Mouse (Mus musculus): Measurements from ENCODE around the gene Cnn1. TPM values are rescaled to one million over a fixed set of nuclear protein-coding genes. Genes with fewer than 3 reads are reported as not detected.

Gene Cnn1
- polyA plus RNA-seq, 1 experiment, result 296 TPM

DNA sequence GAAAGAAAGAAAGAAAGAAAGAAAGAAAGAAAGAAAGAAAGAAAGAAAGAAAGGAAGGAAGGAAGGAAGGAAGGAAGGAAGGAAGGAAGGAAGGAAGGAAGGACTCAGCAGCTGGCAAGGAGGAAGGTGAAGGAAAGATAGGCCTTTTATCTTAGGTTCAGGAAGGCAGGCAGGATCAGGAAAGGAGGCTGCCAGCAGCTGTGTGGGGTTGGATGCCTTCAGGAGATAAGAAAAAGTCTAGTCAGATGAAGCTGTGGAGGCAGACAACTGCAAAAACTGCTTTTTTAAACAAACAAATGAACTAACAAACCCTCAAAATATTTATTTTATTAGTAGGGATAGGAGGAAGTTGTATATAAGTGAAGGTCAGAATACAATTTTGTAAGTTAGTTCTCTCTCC lies 22.5 kb downstream of the Cnn1 start:
- no peak for DNase-seq (ENCODE audit: low read depth, low spot score)

DNA sequence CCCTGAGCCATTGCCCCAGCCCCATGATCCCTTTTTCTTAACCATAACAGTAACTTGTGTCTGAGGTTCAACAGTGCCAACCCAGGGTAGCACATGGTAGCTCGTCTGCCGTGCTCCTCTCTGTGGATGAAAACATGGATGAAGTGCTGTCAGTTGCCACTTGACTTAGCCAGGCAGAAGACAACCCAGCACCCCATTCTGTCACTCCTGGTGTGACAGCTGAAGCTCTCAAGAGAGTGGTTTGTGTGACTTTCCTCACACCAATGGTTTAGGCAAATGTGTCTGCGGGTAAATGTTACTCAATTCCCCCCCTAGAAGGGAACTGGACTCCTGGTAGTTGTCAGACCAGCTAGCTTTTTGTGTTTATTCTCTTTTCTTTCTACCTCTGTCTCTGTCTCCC lies 23.0 kb downstream of the Cnn1 start:
- DNase-seq (ENCODE audit: low read depth, low spot score), result no peak
- WGBS, result 85% methylated on average over 3 of the region's 3 CpGs

DNA sequence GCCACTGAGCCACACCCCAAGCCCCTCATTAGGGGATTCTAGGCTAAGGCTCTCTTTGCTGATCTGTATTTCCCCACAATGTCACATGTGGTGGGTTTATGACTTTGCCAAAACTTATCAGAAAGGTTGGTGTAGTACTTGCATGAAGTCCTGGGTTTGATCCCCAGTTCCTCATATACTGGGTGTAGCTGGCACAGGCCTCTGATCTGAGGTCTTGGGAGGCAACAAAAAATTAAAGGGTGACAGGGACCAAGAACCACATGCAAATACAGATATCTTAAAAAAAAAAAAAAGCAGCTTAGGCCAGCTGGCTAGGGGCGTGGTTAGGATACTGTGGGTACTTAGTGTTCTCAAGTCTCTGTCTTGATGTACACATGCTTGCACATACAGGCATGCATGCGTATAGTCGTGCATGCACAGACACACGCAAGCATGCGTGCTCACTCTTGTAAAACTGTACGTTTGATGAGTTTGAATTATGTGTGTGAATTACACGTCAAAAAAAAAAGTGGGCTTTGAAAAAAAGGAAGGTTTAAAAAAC lies 24.1 kb downstream of the Cnn1 start:
- DNase-seq (ENCODE audit: low read depth, low spot score), result no peak
- 78% methylated on average over 7 of the region's 7 CpGs for WGBS

DNA sequence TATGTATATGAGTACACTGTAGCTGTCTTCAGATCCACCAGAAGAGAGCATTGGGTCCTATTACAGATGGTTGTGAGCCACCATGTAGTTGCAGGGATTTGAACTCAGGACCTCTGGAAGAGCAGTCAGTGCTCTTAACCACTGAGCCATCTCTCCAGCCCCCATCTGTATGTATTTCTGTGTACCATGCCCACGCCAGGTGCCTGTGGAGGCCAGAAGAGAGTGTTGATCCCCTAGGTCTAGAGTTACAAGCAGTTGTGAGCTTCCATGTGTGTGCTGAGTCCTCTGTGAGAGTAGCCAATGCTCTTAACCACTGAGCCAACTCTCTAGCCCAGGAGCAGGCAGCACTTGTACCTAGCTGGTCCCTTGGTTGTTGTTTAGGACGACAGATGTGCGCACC lies 25.2 kb downstream of the Cnn1 start:
- no peak for DNase-seq (ENCODE audit: low read depth, low spot score)
- 91% methylated on average over 3 of the region's 3 CpGs for WGBS

DNA sequence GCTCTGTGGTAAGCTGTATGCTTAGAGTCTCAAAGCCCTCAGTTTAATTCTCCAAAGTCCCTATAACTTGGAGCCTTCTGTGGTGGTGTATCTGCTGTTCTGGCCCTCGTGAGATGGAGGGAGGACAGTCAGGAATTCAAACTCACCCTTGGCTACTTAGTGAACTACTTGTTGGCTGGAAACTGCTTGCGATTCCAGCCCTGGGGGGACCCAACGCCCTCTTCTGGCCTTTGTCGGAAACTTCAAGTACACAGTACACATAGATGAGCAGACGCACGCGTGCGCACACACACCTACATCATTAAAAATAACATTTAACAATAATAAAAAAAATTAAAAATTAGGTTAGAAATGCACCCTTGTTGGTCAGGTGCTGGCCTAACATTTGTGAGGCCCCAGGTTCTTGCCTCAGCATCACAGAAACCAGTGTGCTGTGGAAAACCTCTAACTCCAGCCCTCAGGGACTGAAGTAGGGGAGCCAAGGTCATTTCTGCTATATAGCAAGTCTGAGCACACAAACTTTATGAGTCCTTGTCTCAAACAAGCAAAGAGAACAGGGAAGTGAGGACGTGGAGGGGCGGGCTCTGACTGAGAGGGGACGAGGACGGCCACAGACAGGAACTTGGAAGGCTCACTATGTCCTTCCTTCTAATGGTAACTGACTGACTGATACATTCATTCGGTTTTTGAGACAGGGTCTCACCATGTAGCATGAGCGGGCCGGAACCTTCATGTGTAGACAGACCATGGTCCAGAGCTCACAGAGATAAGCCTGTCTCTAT lies 26.4 kb downstream of the Cnn1 start:
- WGBS, result 66% methylated on average over 15 of the region's 15 CpGs
- DNase-seq (ENCODE audit: low read depth, low spot score), result peak; percentile 50

DNA sequence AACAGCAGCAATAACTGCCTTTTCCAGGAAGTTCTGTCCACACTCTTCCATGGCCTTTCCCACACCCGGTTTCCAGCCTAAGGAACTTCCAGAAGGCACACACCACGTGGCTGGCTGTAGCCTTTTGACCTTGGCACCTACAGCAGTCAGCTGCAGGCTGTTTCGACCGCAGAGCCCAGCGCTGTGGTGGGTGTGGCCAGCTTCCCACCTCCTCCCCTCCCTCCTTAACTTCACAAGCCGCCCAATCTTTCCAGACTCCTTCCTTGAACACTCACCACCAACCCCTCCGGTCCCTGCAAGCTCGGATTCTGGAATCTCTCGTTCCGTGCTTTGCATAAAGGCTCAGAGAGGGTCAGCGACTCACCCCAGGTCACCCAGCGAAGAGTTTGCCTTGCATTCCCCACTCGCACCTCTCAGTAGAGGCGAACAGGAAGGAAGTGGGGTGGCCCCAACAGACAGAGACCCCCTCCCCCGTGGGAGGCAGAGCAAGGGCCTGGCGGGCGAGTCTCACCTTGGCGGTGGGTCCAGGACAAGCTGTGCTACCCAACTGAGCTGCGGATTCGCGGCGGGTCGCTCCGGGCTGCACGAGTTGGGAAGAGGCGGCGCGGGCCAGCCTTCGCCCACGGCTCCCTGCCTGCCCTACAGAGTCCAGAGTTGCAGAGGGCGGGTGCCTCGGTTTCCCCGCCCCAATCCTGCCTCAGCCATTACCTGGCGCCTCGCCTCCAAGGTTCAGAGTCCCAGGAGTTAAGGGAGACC lies 32.4 kb downstream of the Cnn1 start:
- DNase-seq (ENCODE audit: low read depth, low spot score), result peak; percentile 76
- 2% methylated on average over 35 of the region's 35 CpGs for WGBS

DNA sequence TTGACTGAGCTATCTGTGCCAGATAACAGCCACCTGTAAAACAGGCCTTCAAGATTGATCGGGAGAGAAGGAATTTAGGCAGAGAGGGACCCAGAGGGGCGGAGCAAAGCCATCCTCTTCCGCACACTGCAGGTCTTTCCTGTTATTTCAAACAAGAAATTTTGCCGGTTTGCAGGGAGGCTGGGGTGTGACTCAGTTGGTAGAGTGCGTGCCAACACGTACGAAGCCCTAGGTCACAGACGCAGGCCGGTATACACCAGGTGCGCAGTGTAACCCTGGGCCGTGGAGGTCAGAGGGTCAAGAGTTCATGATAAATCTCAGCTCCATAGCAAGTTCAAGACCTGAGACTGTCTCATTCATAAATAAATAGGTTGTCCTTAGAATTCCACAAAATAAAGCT lies 33.2 kb downstream of the Cnn1 start:
- 42% methylated on average over 11 of the region's 11 CpGs for WGBS
- DNase-seq (ENCODE audit: low read depth, low spot score), result no peak

DNA sequence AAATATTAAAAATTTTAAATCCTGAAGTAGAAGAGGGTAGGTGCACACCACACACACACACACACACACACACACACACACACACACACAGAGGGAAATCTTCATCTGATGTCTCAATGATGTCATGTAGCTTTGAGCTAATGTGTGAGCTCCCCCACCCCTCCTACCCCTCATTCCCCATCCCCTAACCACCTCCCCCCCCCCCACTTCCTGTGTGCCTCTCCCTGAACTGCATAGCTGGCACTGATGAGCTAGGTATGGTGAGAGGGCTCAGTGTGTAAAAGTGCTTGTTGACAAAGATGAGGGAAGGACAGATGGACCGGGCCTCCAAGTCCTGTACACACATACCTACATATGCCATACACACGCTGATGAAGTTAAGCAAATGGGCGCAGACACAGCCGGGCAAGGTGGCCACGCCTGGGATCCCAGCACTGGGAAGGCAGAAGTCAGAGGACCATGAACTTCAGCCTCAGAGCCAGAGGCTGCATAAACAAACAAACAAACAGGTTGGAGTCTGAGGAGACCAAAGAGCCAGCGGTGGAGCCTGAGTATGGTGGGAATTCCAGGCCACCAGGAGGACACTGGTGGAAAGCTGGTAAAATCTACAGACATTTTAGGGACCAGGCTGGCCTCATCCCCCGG lies 35.4 kb downstream of the Cnn1 start:
- DNase-seq (ENCODE audit: low read depth, low spot score), result no peak

DNA sequence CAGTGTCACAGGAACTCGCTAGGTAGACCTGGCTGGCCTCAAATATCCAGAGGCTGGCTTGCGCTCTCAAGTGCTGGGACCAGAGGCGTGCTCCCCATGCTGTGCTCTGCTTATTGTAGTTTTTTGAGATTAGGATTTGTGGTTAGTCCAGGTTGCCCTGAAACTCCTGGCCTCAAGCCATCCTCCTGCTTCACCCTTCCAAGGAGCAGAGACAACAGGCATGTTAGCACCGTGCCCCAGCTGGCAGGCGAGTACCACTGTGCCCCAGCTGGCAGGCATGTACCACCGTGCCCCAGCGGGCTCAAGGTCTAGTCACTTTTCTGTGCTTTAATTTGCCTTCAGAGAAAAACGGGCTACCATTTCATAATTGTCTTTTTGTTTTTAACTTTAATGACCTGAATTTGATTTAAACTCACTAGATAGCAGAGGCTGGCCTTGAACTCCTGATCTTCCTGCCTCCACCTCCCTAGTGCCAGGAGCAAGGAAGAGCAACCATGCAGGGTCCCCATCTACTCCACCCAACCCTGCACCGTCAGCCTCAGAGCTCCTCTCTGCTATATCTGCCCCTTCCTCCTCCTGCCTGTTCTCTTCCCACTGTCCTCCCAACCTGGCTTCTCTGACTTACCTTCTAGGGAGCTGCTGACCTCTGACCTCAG lies 36.1 kb downstream of the Cnn1 start:
- no peak for DNase-seq (ENCODE audit: low read depth, low spot score)
- WGBS, result 55% methylated on average over 9 of the region's 9 CpGs

More for the DNA sequence above, 35.4 kb downstream of the Cnn1 start:
- WGBS, result 59% methylated on average over 7 of the region's 7 CpGs

DNA sequence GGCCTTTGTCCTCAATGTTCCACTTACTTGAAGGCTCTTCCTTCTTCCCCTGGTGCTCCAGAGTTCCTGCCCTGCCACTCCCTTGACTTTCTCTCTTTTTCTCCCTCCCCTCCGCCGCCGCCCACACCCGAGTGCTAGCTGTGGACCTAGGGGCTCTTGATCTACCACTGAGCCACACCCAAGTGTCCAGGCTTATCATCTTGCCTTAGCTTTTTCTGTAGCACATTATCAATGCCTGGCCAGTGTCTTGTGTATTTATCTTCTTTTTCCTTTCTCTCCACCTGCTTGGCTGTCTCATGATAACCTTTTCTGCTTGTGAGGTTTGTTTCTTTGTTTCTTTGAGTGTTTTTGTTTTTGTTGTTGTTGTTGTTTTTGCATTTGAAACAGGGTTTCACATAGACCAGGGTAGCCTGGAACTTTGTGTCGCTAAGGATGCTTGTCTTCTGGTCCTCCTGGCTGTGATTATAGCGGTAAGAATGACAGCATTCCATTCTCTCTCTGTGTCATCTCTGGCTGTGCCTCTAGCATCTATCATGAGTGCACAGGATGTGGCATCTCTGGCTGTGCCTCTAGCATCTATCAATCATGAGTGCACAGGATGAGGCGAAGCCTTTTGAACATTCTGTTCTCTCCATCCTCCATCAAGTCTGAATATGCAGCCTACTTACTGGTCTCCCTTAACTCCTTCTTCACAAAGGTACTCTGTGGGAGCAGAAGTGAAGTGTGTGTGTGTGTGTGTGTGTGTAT lies 36.8 kb downstream of the Cnn1 start, which contains the start of gene Acp5:
Gene Acp5 (minus strand): TSS at position 68 of the 747 bp plus-strand sequence.
- no peak for DNase-seq (ENCODE audit: low read depth, low spot score)
- WGBS, result 59% methylated on average over 7 of the region's 7 CpGs

DNA sequence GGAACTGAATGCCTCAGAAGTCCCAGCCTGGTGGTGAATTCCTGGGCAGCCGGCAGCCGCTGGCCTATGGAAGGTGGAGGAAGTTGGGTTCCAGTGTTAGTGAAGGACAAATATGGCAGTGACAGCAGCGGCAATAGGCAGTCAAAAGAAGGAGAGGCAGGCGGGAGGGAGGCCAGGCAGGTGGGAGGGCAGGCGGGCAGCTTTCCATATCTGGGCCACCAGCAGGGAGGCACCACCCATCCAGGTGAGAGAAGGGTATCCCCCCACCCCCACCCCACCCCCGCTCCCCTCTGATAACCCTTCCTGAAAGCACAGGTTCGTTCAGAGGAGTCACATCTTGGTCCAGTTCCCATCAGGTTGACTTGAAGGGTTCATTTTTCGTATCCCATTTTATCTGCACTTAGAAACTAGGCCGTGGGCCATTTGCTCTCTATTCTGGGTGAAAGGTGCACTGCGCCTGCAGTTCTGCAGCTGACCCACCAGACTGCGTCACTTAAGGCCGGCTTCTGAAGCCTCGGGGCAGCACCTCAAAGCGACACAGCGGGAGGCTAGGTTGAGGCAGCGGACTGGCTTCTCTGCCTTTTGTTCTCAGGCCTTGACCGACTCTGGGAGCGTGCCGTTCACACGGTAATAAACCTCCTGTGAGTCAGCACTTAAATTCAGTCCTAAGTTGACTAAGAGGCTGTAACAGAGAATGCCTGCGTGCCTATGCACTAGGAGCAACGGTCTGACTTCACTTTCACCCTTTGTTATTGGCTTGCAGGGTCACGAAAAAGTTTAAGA lies 37.9 kb downstream of the Cnn1 start:
- 17% methylated on average over 23 of the region's 23 CpGs for WGBS
- peak; percentile 56 for DNase-seq (ENCODE audit: low read depth, low spot score)

DNA sequence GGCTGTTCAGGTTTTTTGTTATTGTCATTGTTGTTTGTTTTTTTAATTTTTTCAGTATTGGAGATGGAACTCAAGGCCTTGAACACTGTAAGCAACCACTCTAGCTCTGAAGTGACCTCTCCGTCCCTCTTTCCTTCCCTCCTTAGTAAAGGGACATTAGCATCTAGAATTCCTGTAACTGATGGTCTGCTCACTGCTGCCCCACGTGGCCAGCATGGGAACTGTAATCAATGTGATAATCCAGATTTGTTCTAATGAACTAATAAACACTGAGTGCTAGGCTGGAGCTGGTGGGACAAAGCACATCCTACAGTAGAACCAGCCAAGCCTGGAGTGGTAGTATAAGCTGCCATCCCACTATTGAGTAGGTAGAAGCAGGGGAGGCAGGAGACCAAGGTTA lies 39.5 kb downstream of the Cnn1 start:
- DNase-seq (ENCODE audit: low read depth, low spot score), result no peak
- WGBS, result 29% methylated on average over 2 of the region's 2 CpGs

DNA sequence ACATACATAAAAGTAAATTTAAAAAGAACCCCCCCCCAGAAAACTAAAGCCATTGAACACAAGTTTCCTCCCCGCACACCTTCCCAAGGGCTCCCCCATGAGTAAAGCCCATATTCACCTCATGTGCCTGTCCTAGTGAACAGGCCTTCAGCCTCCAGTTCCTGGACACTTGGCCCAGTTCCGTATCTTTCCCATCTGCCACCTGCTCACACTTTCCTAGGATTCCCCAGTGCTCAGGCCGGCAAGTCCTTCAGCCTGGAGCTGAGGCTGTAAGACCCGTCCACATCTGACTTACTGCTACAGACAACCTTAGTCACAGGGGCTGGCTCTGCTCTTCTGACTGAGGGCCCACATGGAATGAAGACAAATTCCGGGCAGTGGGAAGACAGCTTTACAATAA lies 40.7 kb downstream of the Cnn1 start:
- WGBS, result 90% methylated on average over 5 of the region's 5 CpGs
- DNase-seq (ENCODE audit: low read depth, low spot score), result no peak

DNA sequence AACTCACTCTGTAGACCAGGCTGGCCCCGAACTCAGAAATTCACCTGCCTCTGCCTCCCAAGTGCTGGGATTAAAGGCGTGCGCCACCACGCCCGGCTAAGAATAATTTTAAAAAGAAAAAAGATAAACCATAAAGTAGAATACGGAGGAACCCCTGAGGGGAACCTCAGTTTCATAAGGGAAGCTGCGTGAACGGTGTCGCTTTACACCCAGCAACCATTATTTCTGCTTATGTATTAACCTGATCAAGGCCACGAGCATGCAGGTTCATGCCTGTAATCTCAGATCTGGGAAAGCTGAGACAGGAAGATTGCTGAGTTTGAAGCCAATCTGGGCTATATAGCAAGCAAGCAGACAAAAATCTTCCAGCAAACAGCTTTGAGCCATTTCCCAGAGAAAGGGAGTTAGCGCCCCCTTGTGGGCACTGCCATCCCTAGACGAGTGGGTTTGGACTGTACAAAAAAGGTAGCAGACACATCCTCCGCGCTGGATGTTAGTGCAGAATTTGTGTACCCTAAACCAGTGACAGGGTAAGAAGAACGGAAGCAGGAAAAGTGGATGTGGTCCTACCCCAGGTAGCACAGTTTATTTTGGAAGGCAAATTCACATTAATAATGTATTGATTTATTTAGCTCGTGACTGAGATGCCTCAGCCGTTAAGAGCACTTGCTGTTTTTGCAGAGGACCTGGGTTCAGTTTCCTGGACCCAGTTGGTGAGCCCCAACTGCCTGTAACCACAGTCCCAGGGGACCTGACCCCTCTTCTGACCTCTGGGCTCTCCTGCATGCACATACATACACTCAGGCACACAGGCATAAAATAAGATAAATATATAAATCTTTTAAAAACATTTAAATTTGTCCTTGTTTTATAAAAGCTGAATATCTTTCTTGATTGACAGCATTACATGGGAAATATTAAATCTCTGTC lies 44.4 kb downstream of the Cnn1 start:
- peak; percentile 70 for DNase-seq (ENCODE audit: low read depth, low spot score)

DNA sequence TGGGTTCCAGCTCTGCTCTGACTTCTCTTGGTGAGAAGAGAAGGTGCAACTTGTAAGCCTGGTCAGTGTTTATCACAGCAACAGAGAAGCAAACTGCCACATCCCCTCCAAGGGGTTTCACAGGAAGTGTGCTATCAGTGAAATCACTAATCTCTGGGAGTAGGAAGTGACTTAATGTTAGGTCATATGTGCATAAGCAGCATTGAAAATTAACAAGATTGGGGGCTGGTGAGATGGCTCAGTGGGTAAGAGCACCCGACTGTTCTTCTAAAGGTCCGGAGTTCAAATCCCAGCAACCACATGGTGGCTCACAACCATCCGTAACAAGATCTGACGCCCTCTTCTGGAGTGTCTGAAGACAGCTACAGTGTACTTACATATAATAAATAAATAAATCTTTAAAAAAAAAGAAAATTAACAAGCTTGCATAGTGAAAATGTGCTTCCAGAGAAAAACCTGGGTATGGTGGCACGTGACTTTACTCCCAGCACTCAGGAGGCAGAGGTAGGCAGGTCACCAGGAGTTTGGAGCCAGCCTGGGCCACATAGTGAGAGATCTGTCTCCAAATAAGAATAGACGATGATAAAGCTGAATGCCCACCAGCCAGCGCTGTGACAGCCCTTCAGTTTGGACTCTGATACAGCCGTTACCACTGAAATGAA lies 45.4 kb downstream of the Cnn1 start:
- 80% methylated on average over 8 of the region's 8 CpGs for WGBS
- DNase-seq (ENCODE audit: low read depth, low spot score), result no peak

More for the DNA sequence above, 44.4 kb downstream of the Cnn1 start:
- 46% methylated on average over 17 of the region's 17 CpGs for WGBS

DNA sequence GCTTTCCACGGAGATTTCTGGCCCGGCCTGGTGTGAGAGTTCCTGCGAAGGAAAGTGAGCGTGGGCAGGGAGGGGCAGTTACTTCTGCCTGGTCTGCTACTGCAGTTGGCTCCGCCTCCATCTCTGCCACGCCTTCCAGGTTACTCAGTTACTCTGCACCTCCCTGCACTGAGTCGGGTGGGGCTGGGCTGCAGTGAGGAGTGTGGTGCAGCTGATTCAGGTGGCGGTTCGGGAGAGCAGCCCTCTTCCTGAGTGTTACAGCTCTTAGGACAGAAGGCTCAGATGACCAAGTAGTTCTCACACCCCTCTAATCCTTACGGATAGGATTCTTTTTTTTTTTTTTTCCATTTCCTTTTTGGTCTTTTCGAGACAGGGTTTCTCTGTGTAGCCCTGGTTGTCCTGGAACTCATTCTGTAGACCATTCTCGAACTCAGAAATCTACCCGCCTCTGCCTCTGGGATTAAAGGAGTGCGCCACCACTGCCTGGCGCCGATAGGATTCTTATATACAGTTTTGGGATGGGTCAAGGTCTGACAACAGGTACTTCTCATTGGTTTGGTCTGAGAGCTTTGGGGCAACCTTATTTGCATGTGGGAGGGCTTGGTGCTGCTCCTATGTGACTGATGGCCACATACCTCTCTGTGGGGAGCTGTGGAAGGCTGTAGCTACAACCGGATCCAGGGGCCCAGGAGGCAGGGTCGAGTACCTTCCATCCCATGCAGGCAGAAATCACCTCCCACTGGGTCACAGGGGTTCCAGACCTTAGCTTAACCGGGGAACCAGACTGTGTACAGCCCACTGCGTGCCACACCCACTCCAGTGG lies 50.6 kb downstream of the Cnn1 start:
- DNase-seq (ENCODE audit: low read depth, low spot score), result no peak

More for the DNA sequence above, 50.6 kb downstream of the Cnn1 start:
- WGBS, result 58% methylated on average over 20 of the region's 20 CpGs
